Mouse (Mus musculus) embryonic facial prominence, embryonic 15.5 days (tissue): ENCODE measurements at regions not wholly inside any gene's neighbourhood (a gene's known extent, or its start where the extent isn't known, plus 50 kb on each side); places are given as distances from the start of the nearest gene placed in this dataset.

Source experiments
- ATAC-seq: fragments of 200-750 bp; cut with Nextera tagmentation; 2 replicates; pipeline ENCODE4 v1.8.0; 2017; ENCODE audit warnings: low read depth, moderate TSS enrichment; ENCODE audit not compliant: insufficient number of reproducible peaks, low FRiP score, low TSS enrichment
- H3K27ac ChIP-seq: fragments of 300-500 bp; sonication (generic); replicated peaks from 2 replicates; pipeline ENCODE4 v1.5.1; 2015; ENCODE audit warnings: mild to moderate bottlenecking, inconsistent platforms
- H3K27me3 ChIP-seq: fragments of 300-500 bp; sonication (generic); 2 replicates; pipeline ENCODE4 v1.6.1; 2015; ENCODE audit warnings: inconsistent platforms
- H3K36me3 ChIP-seq: fragments of 300-500 bp; sonication (generic); 2 replicates; pipeline ENCODE4 v1.6.1; 2015; ENCODE audit warnings: mild to moderate bottlenecking, inconsistent platforms
- H3K4me1 ChIP-seq: fragments of 300-500 bp; sonication (generic); 2 replicates; pipeline ENCODE4 v1.6.1; 2015; ENCODE audit warnings: inconsistent platforms
- H3K4me2 ChIP-seq: fragments of 300-500 bp; sonication (generic); replicated peaks from 2 replicates; pipeline ENCODE4 v1.6.1; 2015; ENCODE audit warnings: mild to moderate bottlenecking, inconsistent platforms
- H3K4me3 ChIP-seq: fragments of 300-500 bp; sonication (generic); replicated peaks from 2 replicates; pipeline ENCODE4 v1.5.1; 2015; ENCODE audit warnings: mild to moderate bottlenecking, inconsistent platforms
- H3K9ac ChIP-seq: fragments of 300-500 bp; sonication (generic); 2 replicates; pipeline ENCODE4 v1.6.1; 2015; ENCODE audit warnings: inconsistent platforms
- H3K9me3 ChIP-seq: fragments of 300-500 bp; sonication (generic); replicated peaks from 2 replicates; pipeline ENCODE4 v1.6.1; 2016; ENCODE audit warnings: inconsistent platforms
- WGBS: fragments of 180-500 bp; shearing (Covaris S2); methylation state at CpG from one replicate; pipeline ENCODE4 v1.1.7; 2015; 5-methylcytosine and 5-hydroxymethylcytosine counted together

- 39% methylated on average over 1 of the region's 1 CpGs for WGBS
- Histone ChIP-seq H3K4me1 (no peaks in the 10 kb centered on the region), H3K9ac (no peak overlapping the region), H3K4me3 (no peak overlapping the region), H3K27me3 (no peaks in the 10 kb centered on the region), H3K36me3 (no peaks in the 10 kb centered on the region), H3K27ac (no peak overlapping the region), H3K9me3 (no peaks in the 10 kb centered on the region), H3K4me2 (no peak overlapping the region)
- no peak for ATAC-seq
These were observed 170.7 kb downstream of the Fam49a start for GRCm38 (mm10) chr12:12432597-12432996.
